Mouse (Mus musculus) lung, postnatal 0 days (tissue): ENCODE measurements around the gene Ttc38. TPM values are rescaled to one million over a fixed set of nuclear protein-coding genes. Genes with fewer than 3 reads are reported as not detected.

ENCODE experiments used
- ATAC-seq: fragments of 200-750 bp; cut with Nextera tagmentation; 2 replicates; pipeline ENCODE4 v1.8.0; 2017; ENCODE audit warnings: moderate library complexity
- DNase-seq: peaks from one replicate; pipeline ENCODE4 v3.0.0-alpha.2; 2016; ENCODE audit warnings: low spot score
- H3K27ac ChIP-seq: fragments of 300-500 bp; sonication (generic); 2 replicates; pipeline ENCODE4 v1.5.1; 2014; ENCODE audit warnings: antibody characterized with exemption, mild to moderate bottlenecking, low read length, mixed read lengths
- H3K27me3 ChIP-seq: fragments of 300-500 bp; sonication (generic); replicated peaks from 2 replicates; pipeline ENCODE4 v1.6.1; 2014; ENCODE audit warnings: low read length, mixed read lengths; ENCODE audit not compliant: insufficient read depth
- H3K36me3 ChIP-seq: fragments of 300-500 bp; sonication (generic); 2 replicates; pipeline ENCODE4 v1.6.1; 2014; ENCODE audit warnings: low read length, mixed read lengths; ENCODE audit not compliant: insufficient read depth
- H3K4me1 ChIP-seq: fragments of 300-500 bp; sonication (generic); 2 replicates; pipeline ENCODE4 v1.6.1; 2014; ENCODE audit warnings: antibody characterized with exemption, low read depth, low read length, mixed read lengths; ENCODE audit not compliant: insufficient read depth
- H3K4me2 ChIP-seq: fragments of 300-500 bp; sonication (generic); replicated peaks from 2 replicates; pipeline ENCODE4 v1.6.1; 2014; ENCODE audit warnings: low read depth, mild to moderate bottlenecking, low read length, moderate library complexity, mixed read lengths
- H3K4me3 ChIP-seq: fragments of 300-500 bp; sonication (generic); 2 replicates; pipeline ENCODE4 v1.5.1; 2014; ENCODE audit warnings: low read depth, low read length
- H3K9ac ChIP-seq: fragments of 300-500 bp; sonication (generic); replicated peaks from 2 replicates; pipeline ENCODE4 v1.6.1; 2014; ENCODE audit warnings: low read depth, mild to moderate bottlenecking
- H3K9me3 ChIP-seq: fragments of 300-500 bp; sonication (generic); 2 replicates; pipeline ENCODE4 v1.6.1; 2016; ENCODE audit warnings: low read length, mixed read lengths
- CTCF ChIP-seq: IDR thresholded peaks from 2 replicates; pipeline ENCODE4 v1.5.1; 2016; ENCODE audit warnings: antibody characterized with exemption, mild to moderate bottlenecking
- EP300 ChIP-seq: IDR thresholded peaks from 2 replicates; pipeline ENCODE4 v1.6.1; 2016; ENCODE audit warnings: antibody characterized with exemption, mild to moderate bottlenecking, control low read depth
- WGBS: fragments of 180-500 bp; shearing (Covaris S2); extraction: QIAGEN DNeasy Blood & Tissue Kit; methylation state at CpG from one replicate; pipeline ENCODE4 v1.1.7; 2014; 5-methylcytosine and 5-hydroxymethylcytosine counted together
- polyA plus RNA-seq: library from polyadenylated mRNA; unstranded; fragments of >200 nt; fragmentation: Nextera tagmentation; extraction: Ambion mirVana; gene quantifications from 2 replicates; pipeline ENCODE4 v1.2.1, GENCODE M21; 2015

The Ttc38 gene
- 8.7 and 9.1 TPM in 2 replicates for polyA plus RNA-seq

- peak; percentile 89 for DNase-seq
- Histone ChIP-seq H3K4me3 (peak within 1 kb of the TSS; percentile 49), H3K4me2 (peak within 1 kb of the TSS; percentile 53), H3K27me3 (no peaks in the 10 kb centered on the region), H3K9ac (peak within 1 kb of the TSS; percentile 55), H3K9me3 (no peaks in the 10 kb centered on the region), H3K36me3 (no peaks in the 10 kb centered on the region), H3K27ac (peak within 1 kb of the TSS; percentile 48), H3K4me1 (no peaks in the 10 kb centered on the region; the same call in 1 of the 2 replicates)
- 2% methylated on average over 27 of the region's 27 CpGs for WGBS
- ATAC-seq = peak; percentile 93
- TF ChIP-seq EP300 (no peak), CTCF (no peak)
Measured at GRCm38 (mm10) chr15:85831954-85832590, at the start of gene Ttc38. TSS of gene Ttc38 (plus strand) at chr15:85832306.

GRCm38 (mm10) chr15:85783146-85783545, 49.0 kb upstream of the Ttc38 start:
- Histone ChIP-seq H3K9me3 (no peaks in the 10 kb centered on the region), H3K27ac (no peak overlapping the region), H3K4me2 (no peak overlapping the region), H3K27me3 (no peaks in the 10 kb centered on the region), H3K4me1 (no peaks in the 10 kb centered on the region), H3K9ac (no peak overlapping the region), H3K36me3 (no peaks in the 10 kb centered on the region), H3K4me3 (no peak overlapping the region)
- peak; percentile 46 for TF ChIP-seq CTCF
- TF ChIP-seq EP300 = no peak
- WGBS = 59% methylated on average over 4 of the region's 4 CpGs
- DNase-seq (peak; percentile 15), ATAC-seq (no peak)

DNA sequence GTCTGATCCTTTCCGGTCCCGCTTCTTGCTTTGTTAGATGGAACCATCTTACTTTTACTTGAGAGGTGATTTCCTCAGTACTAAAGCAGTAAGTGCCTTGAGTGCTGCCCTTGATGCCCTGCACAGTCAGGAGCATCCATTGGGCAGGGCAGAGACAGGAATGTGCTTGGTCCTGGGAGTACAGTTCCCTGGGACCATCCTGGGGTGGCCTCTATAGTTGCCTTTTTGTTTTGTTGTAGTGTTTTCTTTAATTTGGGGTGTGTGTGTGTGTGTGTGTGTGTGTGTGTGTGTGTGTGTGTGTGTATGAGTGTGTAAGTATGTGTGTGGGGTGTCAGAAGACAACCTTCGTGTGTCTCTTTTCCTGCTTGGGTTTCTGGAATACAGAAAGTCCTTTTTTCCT, 47.8 kb upstream of the Ttc38 start:
- no peak overlapping the region for H3K27ac ChIP-seq
- H3K36me3 ChIP-seq = no peaks in the 10 kb centered on the region
- DNase-seq (no peak), ATAC-seq (no peak)
- H3K4me3 ChIP-seq = no peak overlapping the region
- no peaks in the 10 kb centered on the region for H3K27me3 ChIP-seq
- TF ChIP-seq EP300 = no peak
- TF ChIP-seq CTCF = no peak
- no peaks in the 10 kb centered on the region for H3K9me3 ChIP-seq
- WGBS = 87% methylated on average over 3 of the region's 3 CpGs
- H3K4me2 ChIP-seq = no peak overlapping the region
- H3K9ac ChIP-seq = no peak overlapping the region
- H3K4me1 ChIP-seq = no peaks in the 10 kb centered on the region

DNA sequence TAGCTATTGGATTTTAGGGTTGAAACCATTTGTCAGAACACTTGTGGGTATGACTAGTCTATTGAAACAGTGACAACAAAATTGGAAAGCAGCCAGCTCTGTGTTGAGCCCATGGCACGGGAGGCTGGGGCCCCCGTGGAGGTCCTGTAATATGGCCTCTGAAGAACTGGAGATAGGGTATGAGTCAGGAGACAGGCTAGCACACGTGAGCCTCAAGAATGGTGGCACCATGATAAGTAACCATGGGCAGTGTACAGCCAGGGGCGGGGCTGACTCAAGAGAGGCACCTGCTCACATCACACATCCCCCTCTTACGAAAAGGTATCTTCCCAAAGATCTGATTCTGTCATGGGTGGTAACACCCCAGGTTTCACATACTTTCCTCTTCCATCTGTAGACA, 45.4 kb upstream of the Ttc38 start:
- H3K4me1 ChIP-seq = no peaks in the 10 kb centered on the region
- ATAC-seq = no peak
- no peak overlapping the region for H3K9ac ChIP-seq
- H3K27ac ChIP-seq = no peak overlapping the region
- TF ChIP-seq CTCF = no peak
- no peak for TF ChIP-seq EP300
- H3K4me2 ChIP-seq = no peak overlapping the region
- H3K36me3 ChIP-seq = no peaks in the 10 kb centered on the region
- H3K27me3 ChIP-seq = no peaks in the 10 kb centered on the region
- DNase-seq = no peak
- no peaks in the 10 kb centered on the region for H3K9me3 ChIP-seq
- WGBS = 55% methylated on average over 5 of the region's 5 CpGs
- H3K4me3 ChIP-seq = no peak overlapping the region

GRCm38 (mm10) chr15:85787482-85787881, 44.6 kb upstream of the Ttc38 start:
- no peaks in the 10 kb centered on the region for H3K9me3 ChIP-seq
- no peak for ATAC-seq
- no peak overlapping the region for H3K4me3 ChIP-seq
- no peak for DNase-seq
- no peaks in the 10 kb centered on the region for H3K36me3 ChIP-seq
- no peak overlapping the region for H3K4me2 ChIP-seq
- no peak overlapping the region for H3K27ac ChIP-seq
- no peak overlapping the region for H3K9ac ChIP-seq
- WGBS = 82% methylated on average over 6 of the region's 6 CpGs
- no peaks in the 10 kb centered on the region for H3K4me1 ChIP-seq
- no peak for TF ChIP-seq EP300
- no peak for TF ChIP-seq CTCF
- H3K27me3 ChIP-seq = no peaks in the 10 kb centered on the region

DNA sequence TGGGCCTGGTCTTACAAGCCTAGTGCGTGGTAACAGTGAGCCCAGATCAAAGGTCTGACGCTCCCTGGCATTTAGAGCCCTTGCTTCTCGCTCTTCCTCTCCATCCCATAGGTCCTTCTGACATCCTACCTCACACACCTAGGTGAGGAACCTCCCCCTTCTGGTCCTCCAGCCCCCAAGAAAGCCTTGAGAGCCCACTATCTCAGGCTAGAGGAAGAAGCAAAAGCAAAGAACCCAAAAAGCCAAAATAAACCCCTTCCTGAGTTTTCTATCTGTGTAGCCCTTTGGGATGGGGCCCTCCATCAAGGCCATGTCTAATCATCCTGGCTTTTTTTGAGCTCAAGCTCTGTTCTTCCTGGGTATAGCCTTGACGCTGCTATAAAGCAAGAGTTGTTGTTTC, 44.1 kb upstream of the Ttc38 start:
- no peaks in the 10 kb centered on the region for H3K4me1 ChIP-seq
- no peak for DNase-seq
- TF ChIP-seq EP300 = no peak
- TF ChIP-seq CTCF = no peak
- WGBS = 80% methylated on average over 4 of the region's 4 CpGs
- H3K9ac ChIP-seq = no peak overlapping the region
- no peak for ATAC-seq
- no peak overlapping the region for H3K27ac ChIP-seq
- no peaks in the 10 kb centered on the region for H3K27me3 ChIP-seq
- no peak overlapping the region for H3K4me2 ChIP-seq
- no peaks in the 10 kb centered on the region for H3K36me3 ChIP-seq
- no peaks in the 10 kb centered on the region for H3K9me3 ChIP-seq
- no peak overlapping the region for H3K4me3 ChIP-seq
